Mouse (Mus musculus): ENCODE results near the gene Tenm4. TPM values are rescaled to one million over a fixed set of nuclear protein-coding genes. Genes with fewer than 3 reads are reported as not detected.

Gene Tenm4
- polyA plus RNA-seq, 1 experiment from 2014 or later, result 7.3 TPM

- no peak for ATAC-seq (replicated peaks; ENCODE audit: low FRiP score)
Observed at GRCm38 (mm10) chr7:96244796-96245195, 73.8 kb downstream of the Tenm4 start.

GRCm38 (mm10) chr7:96259630-96260029 lies 88.6 kb downstream of the Tenm4 start:
- Histone ChIP-seq H3K4me2 (no peak overlapping the region), H3K4me1 (replicated peaks; ENCODE audit: control insufficient read depth, insufficient read depth, low read length) (no peaks in the 10 kb centered on the region), H3K27me3 (replicated peaks; ENCODE audit: control insufficient read depth, insufficient read depth, low read length) (no peaks in the 10 kb centered on the region), H3K9me3 (ENCODE audit: control insufficient read depth, low read length) (no peaks in the 10 kb centered on the region), H3K9ac (ENCODE audit: low read depth, low read length) (no peak overlapping the region), H3K36me3 (ENCODE audit: control insufficient read depth, insufficient read depth, low read length) (no peaks in the 10 kb centered on the region), H3K27ac (ENCODE audit: low read depth, low read length) (no peak overlapping the region), H3K4me3 (ENCODE audit: low read depth, low read length) (no peak overlapping the region)
- 80% methylated on average over 6 of the region's 6 CpGs for WGBS
- DNase-seq (ENCODE audit: low spot score) (no peak), ATAC-seq (replicated peaks; ENCODE audit: low FRiP score) (no peak)

More at GRCm38 (mm10) chr7:96244796-96245195, 73.8 kb downstream of the Tenm4 start:
- no peak overlapping the region for H3K4me3 ChIP-seq (ENCODE audit: low read depth, low read length)
- no peak for DNase-seq (ENCODE audit: low spot score)
- H3K9ac ChIP-seq (ENCODE audit: low read depth, low read length), result no peak overlapping the region
- peaks cover 4% of the 10 kb centered on the region; the same call in 1 of the 2 replicates for H3K9me3 ChIP-seq (ENCODE audit: control insufficient read depth, low read length)
- no peaks in the 10 kb centered on the region for H3K27me3 ChIP-seq (replicated peaks; ENCODE audit: control insufficient read depth, insufficient read depth, low read length)
- H3K36me3 ChIP-seq (ENCODE audit: control insufficient read depth, insufficient read depth, low read length), result no peaks in the 10 kb centered on the region
- WGBS, result 63% methylated on average over 1 of the region's 1 CpGs
- H3K4me2 ChIP-seq, result no peak overlapping the region
- no peaks in the 10 kb centered on the region for H3K4me1 ChIP-seq (replicated peaks; ENCODE audit: control insufficient read depth, insufficient read depth, low read length)
- H3K27ac ChIP-seq (ENCODE audit: low read depth, low read length), result no peak overlapping the region

- Histone ChIP-seq H3K4me1 (replicated peaks; ENCODE audit: control insufficient read depth, insufficient read depth, low read length) (no peaks in the 10 kb centered on the region), H3K27me3 (replicated peaks; ENCODE audit: control insufficient read depth, insufficient read depth, low read length) (no peaks in the 10 kb centered on the region), H3K4me3 (ENCODE audit: low read depth, low read length) (no peak overlapping the region), H3K27ac (ENCODE audit: low read depth, low read length) (no peak overlapping the region), H3K9me3 (ENCODE audit: control insufficient read depth, low read length) (no peaks in the 10 kb centered on the region), H3K36me3 (ENCODE audit: control insufficient read depth, insufficient read depth, low read length) (no peaks in the 10 kb centered on the region), H3K9ac (ENCODE audit: low read depth, low read length) (no peak overlapping the region), H3K4me2 (no peak overlapping the region)
- ATAC-seq (replicated peaks; ENCODE audit: low FRiP score), result no peak
- no peak for DNase-seq (ENCODE audit: low spot score)
Observed at GRCm38 (mm10) chr7:96262182-96262581, 91.1 kb downstream of the Tenm4 start.

- Histone ChIP-seq H3K9me3 (ENCODE audit: control insufficient read depth, low read length) (no peaks in the 10 kb centered on the region), H3K4me2 (no peak overlapping the region), H3K4me1 (replicated peaks; ENCODE audit: control insufficient read depth, insufficient read depth, low read length) (no peaks in the 10 kb centered on the region), H3K27me3 (replicated peaks; ENCODE audit: control insufficient read depth, insufficient read depth, low read length) (no peaks in the 10 kb centered on the region), H3K36me3 (ENCODE audit: control insufficient read depth, insufficient read depth, low read length) (no peaks in the 10 kb centered on the region), H3K4me3 (ENCODE audit: low read depth, low read length) (no peak overlapping the region), H3K9ac (ENCODE audit: low read depth, low read length) (no peak overlapping the region), H3K27ac (ENCODE audit: low read depth, low read length) (no peak overlapping the region)
- DNase-seq (ENCODE audit: low spot score) (no peak), ATAC-seq (replicated peaks; ENCODE audit: low FRiP score) (no peak)
- WGBS, result 91% methylated on average over 1 of the region's 1 CpGs
Observed at GRCm38 (mm10) chr7:96265941-96266340, 94.9 kb downstream of the Tenm4 start.

GRCm38 (mm10) chr7:96267266-96267665 lies 96.2 kb downstream of the Tenm4 start:
- ATAC-seq (replicated peaks; ENCODE audit: low FRiP score), result no peak
- Histone ChIP-seq H3K27me3 (replicated peaks; ENCODE audit: control insufficient read depth, insufficient read depth, low read length) (no peaks in the 10 kb centered on the region), H3K4me1 (replicated peaks; ENCODE audit: control insufficient read depth, insufficient read depth, low read length) (no peaks in the 10 kb centered on the region), H3K36me3 (ENCODE audit: control insufficient read depth, insufficient read depth, low read length) (no peaks in the 10 kb centered on the region), H3K4me3 (ENCODE audit: low read depth, low read length) (no peak overlapping the region), H3K9ac (ENCODE audit: low read depth, low read length) (no peak overlapping the region), H3K27ac (ENCODE audit: low read depth, low read length) (no peak overlapping the region), H3K4me2 (no peak overlapping the region), H3K9me3 (ENCODE audit: control insufficient read depth, low read length) (no peaks in the 10 kb centered on the region)
- WGBS, result 37% methylated on average over 6 of the region's 6 CpGs
- no peak for DNase-seq (ENCODE audit: low spot score)

- 79% methylated on average over 4 of the region's 4 CpGs for WGBS
- no peaks in the 10 kb centered on the region for H3K36me3 ChIP-seq (ENCODE audit: control insufficient read depth, insufficient read depth, low read length)
- H3K27ac ChIP-seq (ENCODE audit: low read depth, low read length), result no peak overlapping the region
- no peaks in the 10 kb centered on the region for H3K4me1 ChIP-seq (replicated peaks; ENCODE audit: control insufficient read depth, insufficient read depth, low read length)
- H3K27me3 ChIP-seq (replicated peaks; ENCODE audit: control insufficient read depth, insufficient read depth, low read length), result no peaks in the 10 kb centered on the region
- DNase-seq (ENCODE audit: low spot score), result no peak
- H3K4me2 ChIP-seq, result no peak overlapping the region
- no peak overlapping the region for H3K9ac ChIP-seq (ENCODE audit: low read depth, low read length)
- H3K4me3 ChIP-seq (ENCODE audit: low read depth, low read length), result no peak overlapping the region
- ATAC-seq (replicated peaks; ENCODE audit: low FRiP score), result no peak
- no peaks in the 10 kb centered on the region for H3K9me3 ChIP-seq (ENCODE audit: control insufficient read depth, low read length)
Observed at GRCm38 (mm10) chr7:96270684-96271083, 99.6 kb downstream of the Tenm4 start.

GRCm38 (mm10) chr7:96272068-96272467 lies 101.0 kb downstream of the Tenm4 start:
- Histone ChIP-seq H3K4me2 (no peak overlapping the region), H3K9ac (ENCODE audit: low read depth, low read length) (no peak overlapping the region), H3K4me1 (replicated peaks; ENCODE audit: control insufficient read depth, insufficient read depth, low read length) (no peaks in the 10 kb centered on the region), H3K4me3 (ENCODE audit: low read depth, low read length) (no peak overlapping the region), H3K27ac (ENCODE audit: low read depth, low read length) (no peak overlapping the region), H3K27me3 (replicated peaks; ENCODE audit: control insufficient read depth, insufficient read depth, low read length) (no peaks in the 10 kb centered on the region), H3K9me3 (ENCODE audit: control insufficient read depth, low read length) (no peaks in the 10 kb centered on the region), H3K36me3 (ENCODE audit: control insufficient read depth, insufficient read depth, low read length) (no peaks in the 10 kb centered on the region)
- no peak for DNase-seq (ENCODE audit: low spot score)
- 58% methylated on average over 3 of the region's 3 CpGs for WGBS
- ATAC-seq (replicated peaks; ENCODE audit: low FRiP score), result no peak

GRCm38 (mm10) chr7:96274486-96274885 lies 103.4 kb downstream of the Tenm4 start:
- Histone ChIP-seq H3K4me1 (replicated peaks; ENCODE audit: control insufficient read depth, insufficient read depth, low read length) (no peaks in the 10 kb centered on the region), H3K4me3 (ENCODE audit: low read depth, low read length) (no peak overlapping the region), H3K27ac (ENCODE audit: low read depth, low read length) (no peak overlapping the region), H3K9ac (ENCODE audit: low read depth, low read length) (no peak overlapping the region), H3K9me3 (ENCODE audit: control insufficient read depth, low read length) (no peaks in the 10 kb centered on the region), H3K36me3 (ENCODE audit: control insufficient read depth, insufficient read depth, low read length) (no peaks in the 10 kb centered on the region), H3K4me2 (no peak overlapping the region), H3K27me3 (replicated peaks; ENCODE audit: control insufficient read depth, insufficient read depth, low read length) (no peaks in the 10 kb centered on the region)
- WGBS, result 87% methylated on average over 2 of the region's 2 CpGs
- ATAC-seq (replicated peaks; ENCODE audit: low FRiP score), result no peak
- no peak for DNase-seq (ENCODE audit: low spot score)

- Histone ChIP-seq H3K36me3 (ENCODE audit: control insufficient read depth, insufficient read depth, low read length) (no peaks in the 10 kb centered on the region), H3K27me3 (replicated peaks; ENCODE audit: control insufficient read depth, insufficient read depth, low read length) (no peaks in the 10 kb centered on the region), H3K4me3 (ENCODE audit: low read depth, low read length) (no peak overlapping the region), H3K9ac (ENCODE audit: low read depth, low read length) (no peak overlapping the region), H3K9me3 (ENCODE audit: control insufficient read depth, low read length) (no peaks in the 10 kb centered on the region), H3K4me2 (no peak overlapping the region), H3K27ac (ENCODE audit: low read depth, low read length) (no peak overlapping the region), H3K4me1 (replicated peaks; ENCODE audit: control insufficient read depth, insufficient read depth, low read length) (no peaks in the 10 kb centered on the region)
- DNase-seq (ENCODE audit: low spot score) (no peak), ATAC-seq (replicated peaks; ENCODE audit: low FRiP score) (no peak)
- WGBS, result 85% methylated on average over 10 of the region's 10 CpGs
Observed at GRCm38 (mm10) chr7:96277550-96277949, 106.5 kb downstream of the Tenm4 start.

Measured in liver, embryonic 11.5 days (tissue).